Mouse (Mus musculus) stomach, postnatal 0 days (tissue): Measurements from ENCODE around the gene Vmn1r85. TPM values are rescaled to one million over a fixed set of nuclear protein-coding genes. Genes with fewer than 3 reads are reported as not detected.
"Not testable (repeated sequence)": the region's sequence is repeated elsewhere in the genome, so short reads cannot be mapped to it uniquely, and the experiment has no call there.

Experiments used
- ATAC-seq: fragments of 200-750 bp; cut with Nextera tagmentation; 2 replicates; pipeline ENCODE4 v1.8.0; 2017; ENCODE audit not compliant: low FRiP score, low TSS enrichment
- DNase-seq: peaks from one replicate; pipeline ENCODE4 v3.0.0-alpha.2; 2016; ENCODE audit warnings: low spot score
- H3K27ac ChIP-seq: fragments of 300-500 bp; sonication (generic); replicated peaks from 2 replicates; pipeline ENCODE4 v1.5.1; 2014; ENCODE audit warnings: mild to moderate bottlenecking, control low read depth
- H3K27me3 ChIP-seq: fragments of 300-500 bp; sonication (generic); 2 replicates; pipeline ENCODE4 v1.6.1; 2014; ENCODE audit warnings: low read length; ENCODE audit not compliant: control insufficient read depth, insufficient read depth
- H3K36me3 ChIP-seq: fragments of 300-500 bp; sonication (generic); 2 replicates; pipeline ENCODE4 v1.6.1; 2014; ENCODE audit warnings: low read length, mixed read lengths; ENCODE audit not compliant: control insufficient read depth, insufficient read depth
- H3K4me1 ChIP-seq: fragments of 300-500 bp; sonication (generic); replicated peaks from 2 replicates; pipeline ENCODE4 v1.6.1; 2014; ENCODE audit warnings: antibody characterized with exemption; ENCODE audit not compliant: control insufficient read depth, insufficient read depth
- H3K4me2 ChIP-seq: fragments of 300-500 bp; sonication (generic); replicated peaks from 2 replicates; pipeline ENCODE4 v1.6.1; 2014; ENCODE audit warnings: low read depth, mild to moderate bottlenecking, control low read depth, moderate library complexity
- H3K4me3 ChIP-seq: fragments of 300-500 bp; sonication (generic); 2 replicates; pipeline ENCODE4 v1.5.1; 2014; ENCODE audit warnings: low read depth, low read length, control low read depth
- H3K9ac ChIP-seq: fragments of 300-500 bp; sonication (generic); 2 replicates; pipeline ENCODE4 v1.6.1; 2014; ENCODE audit warnings: mild to moderate bottlenecking, low read length, control low read depth, mixed read lengths
- H3K9me3 ChIP-seq: fragments of 300-500 bp; sonication (generic); 2 replicates; pipeline ENCODE4 v1.6.1; 2016; ENCODE audit warnings: low read length; ENCODE audit not compliant: control insufficient read depth
- CTCF ChIP-seq: IDR thresholded peaks from 2 replicates; pipeline ENCODE4 v1.5.1; 2016; ENCODE audit warnings: antibody characterized with exemption, low read depth, mild to moderate bottlenecking, moderate library complexity
- EP300 ChIP-seq: optimal IDR thresholded peaks from 2 replicates; pipeline ENCODE3; 2016; ENCODE audit warnings: antibody characterized with exemption
- WGBS: fragments of 180-500 bp; shearing (Covaris S2); extraction: QIAGEN DNeasy Blood & Tissue Kit; methylation state at CpG from one replicate; pipeline ENCODE4 v1.1.7; 2014; 5-methylcytosine and 5-hydroxymethylcytosine counted together
- polyA plus RNA-seq: library from polyadenylated mRNA; unstranded; fragments of >200 nt; fragmentation: Nextera tagmentation; extraction: Ambion mirVana; gene quantifications from 2 replicates; pipeline ENCODE4 v1.2.1, GENCODE M21; 2015

Gene Vmn1r85
- polyA plus RNA-seq: 0.01 TPM in 1 of 2 replicates, not detected in the other

DNA sequence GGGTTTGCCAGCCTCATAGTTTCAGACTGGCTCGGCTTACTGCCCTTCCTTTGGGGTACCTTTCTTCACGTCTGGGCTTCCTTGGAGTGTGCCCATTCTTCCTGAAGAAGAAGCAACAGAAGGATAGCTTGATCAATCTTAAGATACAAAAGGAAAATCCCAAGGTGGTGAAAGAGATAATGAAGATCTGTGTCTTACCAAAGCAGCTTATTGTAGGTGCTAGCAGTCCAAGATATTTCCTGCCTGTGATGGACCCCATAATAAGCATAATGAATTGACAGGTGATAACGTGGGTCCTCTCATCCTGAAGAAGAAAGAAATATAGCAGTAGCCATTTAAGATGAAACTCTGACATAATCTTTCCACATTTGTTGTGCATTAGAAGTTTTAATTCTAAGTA, at the start of gene Vmn1r85:
Gene Vmn1r85 (minus strand): TSS at position 101 of the 400 bp plus-strand sequence.
- Histone ChIP-seq H3K9ac (no peak within 1 kb of the TSS), H3K4me3 (no peak within 1 kb of the TSS), H3K36me3 (no peaks in the 10 kb centered on the region), H3K27me3 (no peaks in the 10 kb centered on the region), H3K4me1 (no peaks in the 10 kb centered on the region), H3K4me2 (no peak within 1 kb of the TSS), H3K9me3 (no peaks in the 10 kb centered on the region), H3K27ac (no peak within 1 kb of the TSS)
- ATAC-seq (no peak), DNase-seq (no peak)
- no peak for TF ChIP-seq EP300
- TF ChIP-seq CTCF: no peak
- WGBS: 54% methylated on average over 3 of the region's 3 CpGs

DNA sequence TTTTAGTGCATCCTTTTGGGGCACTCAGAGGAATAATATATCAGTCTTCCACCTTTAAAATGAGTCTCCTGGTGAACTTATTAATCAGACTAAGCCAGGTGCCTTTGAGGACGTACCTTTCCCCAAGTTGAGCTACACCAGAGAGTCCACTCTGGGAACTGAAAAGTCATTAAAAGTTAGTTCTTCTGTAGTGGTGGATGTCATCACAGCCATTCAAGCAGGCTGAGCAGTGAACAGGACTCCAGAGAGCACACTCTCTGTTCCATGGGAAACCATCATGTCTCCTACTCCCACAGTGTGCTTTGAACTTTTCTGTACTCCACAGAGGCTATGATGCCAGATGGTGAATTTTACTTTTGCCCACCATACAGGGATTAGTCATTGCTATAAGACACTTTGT, 45.1 kb upstream of the Vmn1r85 start, which contains the start of gene Vmn1r87:
Gene Vmn1r87 (minus strand): TSS at position 101 of the 400 bp plus-strand sequence.
- no peaks in the 10 kb centered on the region for H3K9me3 ChIP-seq
- H3K4me1 ChIP-seq: no peaks in the 10 kb centered on the region
- ATAC-seq (no peak), DNase-seq (no peak)
- no peak within 1 kb of the TSS for H3K9ac ChIP-seq
- H3K27ac ChIP-seq: no peak within 1 kb of the TSS
- no peak within 1 kb of the TSS for H3K4me2 ChIP-seq
- H3K27me3 ChIP-seq: no peaks in the 10 kb centered on the region
- TF ChIP-seq CTCF (no peak), EP300 (no peak)
- H3K36me3 ChIP-seq: no peaks in the 10 kb centered on the region
- whole genome bisulfite sequencing: 69% methylated on average over 1 of the region's 1 CpGs
- H3K4me3 ChIP-seq: no peak within 1 kb of the TSS

DNA sequence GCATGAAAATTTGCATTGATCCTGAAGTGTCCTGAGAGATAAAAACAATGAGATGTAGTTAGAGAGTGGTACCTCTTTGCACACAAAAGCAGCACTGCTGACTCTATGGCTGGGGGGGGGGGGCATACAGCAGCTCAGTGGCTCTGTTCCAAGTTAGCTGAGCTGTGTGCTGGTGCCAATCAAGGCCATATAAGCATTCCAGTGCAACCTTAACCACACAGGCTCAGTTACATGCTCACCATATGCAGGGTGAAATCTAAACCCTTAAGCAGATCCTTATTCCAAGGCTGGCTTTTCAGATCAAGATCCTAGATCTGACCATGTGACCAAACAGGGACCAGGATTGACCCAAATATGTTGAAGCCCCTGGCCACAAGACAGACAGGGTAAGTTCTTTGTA, 42.4 kb upstream of the Vmn1r85 start:
- Histone ChIP-seq H3K27me3 (no peaks in the 10 kb centered on the region), H3K36me3 (no peaks in the 10 kb centered on the region), H3K9ac (no peak overlapping the region), H3K9me3 (no peaks in the 10 kb centered on the region), H3K4me1 (no peaks in the 10 kb centered on the region), H3K27ac (no peak overlapping the region), H3K4me2 (no peak overlapping the region), H3K4me3 (no peak overlapping the region)
- no peak for TF ChIP-seq CTCF
- no peak for TF ChIP-seq EP300
- DNase-seq (no peak), ATAC-seq (no peak)

DNA sequence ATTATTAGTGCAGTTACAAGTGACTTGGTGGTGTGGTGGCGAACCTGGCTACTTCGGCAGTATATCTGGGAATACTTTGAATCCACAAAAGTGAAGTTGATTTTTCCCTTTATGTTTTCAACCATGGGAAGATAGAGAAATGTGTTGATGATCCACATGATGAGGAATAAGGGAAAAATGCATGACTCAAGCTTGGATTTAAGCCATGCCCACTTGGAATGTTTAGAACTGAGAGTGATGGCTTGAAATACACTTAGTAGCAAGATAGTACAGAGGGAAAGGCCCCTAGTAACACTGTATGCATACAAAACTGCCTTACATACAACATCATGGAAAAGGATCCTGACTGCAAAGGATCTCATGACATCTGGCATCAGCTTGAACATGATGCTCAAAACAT, 36.9 kb upstream of the Vmn1r85 start:
- Histone ChIP-seq H3K27me3 (no peaks in the 10 kb centered on the region), H3K36me3 (no peaks in the 10 kb centered on the region), H3K4me3 (no peak overlapping the region), H3K9ac (no peak overlapping the region), H3K4me1 (no peaks in the 10 kb centered on the region), H3K4me2 (no peak overlapping the region), H3K27ac (no peak overlapping the region), H3K9me3 (no peaks in the 10 kb centered on the region)
- no peak for TF ChIP-seq CTCF
- no peak for TF ChIP-seq EP300
- DNase-seq: no peak
- WGBS: 81% methylated on average over 2 of the region's 2 CpGs
- ATAC-seq: no peak

- not testable (repeated sequence) for H3K4me3 ChIP-seq, H3K9me3 ChIP-seq, H3K4me1 ChIP-seq, H3K36me3 ChIP-seq, DNase-seq, H3K9ac ChIP-seq, H3K27ac ChIP-seq, H3K27me3 ChIP-seq
- WGBS: 2% methylated on average over 11 of the region's 34 CpGs
- 0 out of 2 replicates have a peak overlapping the region, but pooled peaks have one; percentile 25 for H3K4me2 ChIP-seq
- peak; percentile 72 for ATAC-seq
Measured at GRCm38 (mm10) chr7:13123554-13124153, 28.7 kb upstream of the Vmn1r85 start.

DNA sequence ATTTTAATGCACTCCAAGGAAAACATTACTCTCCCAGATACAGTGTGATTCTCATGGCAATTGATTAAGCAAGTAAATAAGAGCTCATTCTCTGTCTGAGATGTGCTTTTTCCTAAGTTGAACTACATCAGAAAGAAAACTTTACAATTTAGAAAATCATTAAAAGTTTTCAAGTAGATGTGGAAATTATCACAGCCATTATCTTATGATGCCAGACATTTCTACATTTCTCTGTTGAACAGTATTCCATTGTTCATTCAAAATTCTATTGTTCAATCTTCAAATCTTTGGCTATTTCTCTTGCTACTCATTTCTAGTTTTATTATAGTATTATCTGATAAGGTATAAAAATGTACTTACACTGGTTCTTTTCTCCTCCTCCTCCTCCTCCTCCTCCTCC, 24.8 kb upstream of the Vmn1r85 start, which contains the start of gene Vmn1r86:
Gene Vmn1r86 (minus strand): TSS at position 101 of the 400 bp plus-strand sequence.
- Histone ChIP-seq H3K9ac (no peak within 1 kb of the TSS), H3K36me3 (no peaks in the 10 kb centered on the region), H3K27ac (no peak within 1 kb of the TSS), H3K9me3 (no peaks in the 10 kb centered on the region), H3K4me2 (no peak within 1 kb of the TSS), H3K4me1 (no peaks in the 10 kb centered on the region), H3K27me3 (no peaks in the 10 kb centered on the region), H3K4me3 (no peak within 1 kb of the TSS)
- TF ChIP-seq EP300: no peak
- no peak for TF ChIP-seq CTCF
- ATAC-seq: no peak
- no peak for DNase-seq
